Mouse (Mus musculus) thymus, adult 2 months (tissue): ENCODE results near the gene Shisa8.

Experiments used
- CTCF ChIP-seq: fragments of 200-500 bp; IDR thresholded peaks from 2 replicates; pipeline ENCODE4 v1.5.1; 2012; ENCODE audit warnings: mild to moderate bottlenecking, control low read depth, low read length, moderate library complexity, borderline replicate concordance; ENCODE audit not compliant: control insufficient read depth, poor library complexity, insufficient read depth; ENCODE audit errors: extremely low read depth
- POLR2A ChIP-seq: fragments of 200-500 bp; IDR thresholded peaks from 2 replicates; pipeline ENCODE4 v1.6.1; 2012; ENCODE audit warnings: mild to moderate bottlenecking, low read length, control low read depth, moderate library complexity; ENCODE audit not compliant: control insufficient read depth, poor library complexity, insufficient read depth; ENCODE audit errors: extremely low read depth

DNA sequence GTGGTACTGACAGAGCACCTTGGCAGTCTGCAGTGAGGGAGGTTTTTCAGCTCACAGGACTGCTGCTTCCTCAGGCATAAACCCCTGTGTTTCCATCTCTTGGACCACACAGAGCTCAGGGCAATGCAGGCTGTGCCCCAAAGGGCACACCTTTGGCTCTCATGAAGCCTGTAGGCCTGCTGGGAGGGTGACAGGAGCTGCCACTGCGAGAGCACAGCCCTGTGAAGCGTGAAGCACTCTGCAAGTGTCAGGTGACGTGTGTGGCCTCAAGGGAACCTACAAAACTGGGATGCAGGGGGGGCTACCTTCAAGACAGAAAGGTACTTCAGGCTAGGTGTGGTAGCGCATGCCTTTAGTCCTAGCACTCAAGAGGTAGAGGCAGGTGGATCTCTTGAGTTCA lies 20.0 kb upstream of the Shisa8 start:
- TF ChIP-seq CTCF = no peak
- no peak for TF ChIP-seq POLR2A
